Mouse (Mus musculus) testis, adult 2 months (tissue): ENCODE data around the gene Ccdc194.

ENCODE experiments used
- CTCF ChIP-seq: fragments of 200-500 bp; IDR thresholded peaks from 2 replicates; pipeline ENCODE4 v1.5.1; 2012; ENCODE audit warnings: low read depth, mild to moderate bottlenecking, inconsistent platforms, low read length, moderate library complexity; ENCODE audit not compliant: control insufficient read depth, insufficient read depth, insufficient replicate concordance
- POLR2A ChIP-seq: fragments of 200-500 bp; IDR thresholded peaks from 2 replicates; pipeline ENCODE4 v1.6.1; 2012; ENCODE audit warnings: low read depth, mild to moderate bottlenecking, inconsistent platforms, low read length, moderate library complexity; ENCODE audit not compliant: control insufficient read depth

DNA sequence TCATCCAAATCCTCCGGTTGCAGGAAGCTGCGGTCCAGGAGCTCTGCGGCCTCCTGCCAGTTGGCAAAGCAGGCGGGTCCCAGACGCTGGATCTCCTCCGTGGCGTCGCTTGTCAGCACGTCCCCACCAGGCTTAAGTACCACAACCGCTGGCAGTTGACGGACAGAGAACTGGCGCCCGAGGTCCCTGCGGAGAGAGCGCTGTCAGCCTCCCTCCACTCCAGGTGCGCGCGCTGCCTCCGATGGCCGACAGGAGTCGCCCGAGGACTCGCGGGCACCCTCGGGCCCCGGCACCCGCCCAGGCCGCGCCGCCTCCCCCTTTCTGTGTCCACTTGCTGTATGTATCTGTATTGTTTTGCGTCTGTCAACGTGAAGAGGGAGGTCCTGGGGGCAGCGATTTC is 37.2 kb upstream of the Ccdc194 start:
- TF ChIP-seq CTCF (peak; percentile 72), POLR2A (no peak)
